Mouse (Mus musculus): ENCODE measurements around the gene Olfr872. TPM values are rescaled to one million over a fixed set of nuclear protein-coding genes. Genes with fewer than 3 reads are reported as not detected.
"Not testable (repeated sequence)": the region's sequence is repeated elsewhere in the genome, so short reads cannot be mapped to it uniquely, and the experiment has no call there.

The Olfr872 gene
- not detected in 2 replicates for polyA plus RNA-seq (2016; fragmentation: Nextera tagmentation; extraction: Ambion mirVana)

- Histone ChIP-seq H3K27ac (no peak within 1 kb of the TSS), H3K4me3 (no peak within 1 kb of the TSS), H3K27me3 (ENCODE audit: insufficient read depth, poor library complexity, severe bottlenecking) (no peaks in the 10 kb centered on the region), H3K36me3 (no peaks in the 10 kb centered on the region), H3K9me3 (peaks cover 15% of the 10 kb centered on the region), H3K4me1 (replicated peaks) (no peaks in the 10 kb centered on the region)
- DNase-seq (ENCODE audit: low spot score): no peak
Measured at GRCm38 (mm10) chr9:20236819-20237218, at the start of gene Olfr872. TSS of gene Olfr872 (plus strand) at chr9:20237119.

GRCm38 (mm10) chr9:20202131-20202530 is 34.8 kb upstream of the Olfr872 start:
- no peak overlapping the region for H3K4me3 ChIP-seq
- H3K36me3 ChIP-seq: no peaks in the 10 kb centered on the region
- no peak overlapping the region for H3K27ac ChIP-seq
- WGBS: 79% methylated on average over 1 of the region's 1 CpGs
- H3K27me3 ChIP-seq (ENCODE audit: insufficient read depth, poor library complexity, severe bottlenecking): no peaks in the 10 kb centered on the region
- peaks cover 25% of the 10 kb centered on the region; the same call in 1 of the 2 replicates for H3K9me3 ChIP-seq
- no peak for DNase-seq (ENCODE audit: low spot score)
- no peaks in the 10 kb centered on the region for H3K4me1 ChIP-seq (replicated peaks)

GRCm38 (mm10) chr9:20203413-20203984 is 33.4 kb upstream of the Olfr872 start:
- 90% methylated on average over 7 of the region's 7 CpGs for WGBS
- H3K36me3 ChIP-seq: not testable (repeated sequence)

GRCm38 (mm10) chr9:20210812-20211211 is 26.1 kb upstream of the Olfr872 start:
- Histone ChIP-seq H3K4me1 (replicated peaks) (no peaks in the 10 kb centered on the region), H3K9me3 (peaks cover 12% of the 10 kb centered on the region; the same call in 1 of the 2 replicates), H3K36me3 (no peaks in the 10 kb centered on the region), H3K27me3 (ENCODE audit: insufficient read depth, poor library complexity, severe bottlenecking) (no peaks in the 10 kb centered on the region), H3K4me3 (no peak overlapping the region), H3K27ac (no peak overlapping the region)
- no peak for DNase-seq (ENCODE audit: low spot score)
- WGBS: 68% methylated on average over 1 of the region's 1 CpGs

More at GRCm38 (mm10) chr9:20203413-20203984, 33.4 kb upstream of the Olfr872 start:
- H3K4me1 ChIP-seq (replicated peaks); H3K27ac ChIP-seq; DNase-seq (ENCODE audit: low spot score); H3K27me3 ChIP-seq (ENCODE audit: insufficient read depth, poor library complexity, severe bottlenecking); H3K4me3 ChIP-seq: not testable (repeated sequence)
- H3K9me3 ChIP-seq: peaks cover 24% of the 10 kb centered on the region; the same call in 1 of the 2 replicates

- no peaks in the 10 kb centered on the region for H3K4me1 ChIP-seq (replicated peaks)
- H3K4me3 ChIP-seq: no peak overlapping the region
- WGBS: 80% methylated on average over 2 of the region's 2 CpGs
- DNase-seq (ENCODE audit: low spot score): no peak
- H3K36me3 ChIP-seq: no peaks in the 10 kb centered on the region
- peaks cover 13% of the 10 kb centered on the region for H3K9me3 ChIP-seq
- no peak overlapping the region for H3K27ac ChIP-seq
- no peaks in the 10 kb centered on the region for H3K27me3 ChIP-seq (ENCODE audit: insufficient read depth, poor library complexity, severe bottlenecking)
Measured at GRCm38 (mm10) chr9:20211477-20211876, 25.4 kb upstream of the Olfr872 start.

GRCm38 (mm10) chr9:20211907-20212306 is 25.0 kb upstream of the Olfr872 start, which contains the start of gene Olfr871:
TSS of gene Olfr871 (plus strand) at chr9:20212207.
- Histone ChIP-seq H3K27me3 (ENCODE audit: insufficient read depth, poor library complexity, severe bottlenecking) (no peaks in the 10 kb centered on the region), H3K4me3 (no peak within 1 kb of the TSS), H3K36me3 (no peaks in the 10 kb centered on the region), H3K27ac (no peak within 1 kb of the TSS), H3K4me1 (replicated peaks) (no peaks in the 10 kb centered on the region), H3K9me3 (peaks cover 13% of the 10 kb centered on the region)
- DNase-seq (ENCODE audit: low spot score): no peak

- peaks cover 16% of the 10 kb centered on the region for H3K9me3 ChIP-seq
- DNase-seq (ENCODE audit: low spot score): no peak
- no peak overlapping the region for H3K27ac ChIP-seq
- no peak overlapping the region for H3K4me3 ChIP-seq
- no peaks in the 10 kb centered on the region for H3K36me3 ChIP-seq
- no peaks in the 10 kb centered on the region for H3K4me1 ChIP-seq (replicated peaks)
- 74% methylated on average over 2 of the region's 2 CpGs for WGBS
- H3K27me3 ChIP-seq (ENCODE audit: insufficient read depth, poor library complexity, severe bottlenecking): no peaks in the 10 kb centered on the region
Measured at GRCm38 (mm10) chr9:20237378-20237777, 459 bp downstream of the Olfr872 start.

GRCm38 (mm10) chr9:20282051-20282450 is 45.1 kb downstream of the Olfr872 start, which contains the start of gene Olfr39:
TSS of gene Olfr39 (plus strand) at chr9:20282351.
- H3K4me3 ChIP-seq: no peak within 1 kb of the TSS
- 88% methylated on average over 1 of the region's 1 CpGs for WGBS
- no peaks in the 10 kb centered on the region for H3K36me3 ChIP-seq

GRCm38 (mm10) chr9:20295562-20295961 is 58.6 kb downstream of the Olfr872 start:
- WGBS: 80% methylated on average over 5 of the region's 5 CpGs
- H3K27me3 ChIP-seq (ENCODE audit: insufficient read depth, poor library complexity, severe bottlenecking); H3K4me1 ChIP-seq (replicated peaks); H3K36me3 ChIP-seq; H3K27ac ChIP-seq; H3K4me3 ChIP-seq; DNase-seq (ENCODE audit: low spot score): not testable (repeated sequence)
- H3K9me3 ChIP-seq: peaks cover 15% of the 10 kb centered on the region; the same call in 1 of the 2 replicates

More at GRCm38 (mm10) chr9:20282051-20282450, 45.1 kb downstream of the Olfr872 start, which contains the start of gene Olfr39:
- Histone ChIP-seq H3K27ac (no peak within 1 kb of the TSS), H3K4me1 (replicated peaks) (no peaks in the 10 kb centered on the region), H3K9me3 (no peaks in the 10 kb centered on the region), H3K27me3 (ENCODE audit: insufficient read depth, poor library complexity, severe bottlenecking) (no peaks in the 10 kb centered on the region)
- DNase-seq (ENCODE audit: low spot score): no peak

GRCm38 (mm10) chr9:20298232-20298631 is 61.3 kb downstream of the Olfr872 start, which contains the start of gene Olfr873:
TSS of gene Olfr873 (plus strand) at chr9:20298532.
- no peak within 1 kb of the TSS for H3K4me3 ChIP-seq
- no peaks in the 10 kb centered on the region for H3K27me3 ChIP-seq (ENCODE audit: insufficient read depth, poor library complexity, severe bottlenecking)
- no peaks in the 10 kb centered on the region for H3K36me3 ChIP-seq
- peaks cover 20% of the 10 kb centered on the region; the same call in 1 of the 2 replicates for H3K9me3 ChIP-seq
- DNase-seq (ENCODE audit: low spot score): no peak
- WGBS: 92% methylated on average over 1 of the region's 1 CpGs
- no peak within 1 kb of the TSS for H3K27ac ChIP-seq
- no peaks in the 10 kb centered on the region for H3K4me1 ChIP-seq (replicated peaks)

Other genes starting within 250 kb of the Olfr872 start
- not detected in 2 replicates for gene Olfr866, start 209.1 kb upstream of the Olfr872 start, polyA plus RNA-seq (2016; fragmentation: Nextera tagmentation; extraction: Ambion mirVana)
- gene Olfr867, start 179.6 kb upstream of the Olfr872 start, polyA plus RNA-seq (2016; fragmentation: Nextera tagmentation; extraction: Ambion mirVana): not detected in 2 replicates
- gene Olfr868, start 138.5 kb upstream of the Olfr872 start, polyA plus RNA-seq (2016; fragmentation: Nextera tagmentation; extraction: Ambion mirVana): not detected in 2 replicates
- gene Olfr869, start 108.1 kb upstream of the Olfr872 start, polyA plus RNA-seq (2016; fragmentation: Nextera tagmentation; extraction: Ambion mirVana): not detected in 2 replicates
- gene Olfr870, start 63.1 kb upstream of the Olfr872 start, polyA plus RNA-seq (2016; fragmentation: Nextera tagmentation; extraction: Ambion mirVana): not detected in 2 replicates
- not detected in 2 replicates for gene Olfr871, start 24.9 kb upstream of the Olfr872 start, polyA plus RNA-seq (2016; fragmentation: Nextera tagmentation; extraction: Ambion mirVana)
- gene Olfr39, start 45.2 kb downstream of the Olfr872 start, polyA plus RNA-seq (2016; fragmentation: Nextera tagmentation; extraction: Ambion mirVana): not detected in 2 replicates
- gene Olfr873, start 61.4 kb downstream of the Olfr872 start, polyA plus RNA-seq (2016; fragmentation: Nextera tagmentation; extraction: Ambion mirVana): not detected in 2 replicates
- not detected in 2 replicates for gene Olfr18, start 99.0 kb downstream of the Olfr872 start, polyA plus RNA-seq (2016; fragmentation: Nextera tagmentation; extraction: Ambion mirVana)
- gene Zfp560, start 148.1 kb downstream of the Olfr872 start, polyA plus RNA-seq (2016; fragmentation: Nextera tagmentation; extraction: Ambion mirVana): 30.8 and 36.7 TPM in 2 replicates
- gene Zfp26, start 223.0 kb downstream of the Olfr872 start, polyA plus RNA-seq (2016; fragmentation: Nextera tagmentation; extraction: Ambion mirVana): 16.5 and 25.9 TPM in 2 replicates

All from hindbrain, embryonic 10.5 days (tissue).